Mouse (Mus musculus) forebrain, embryonic 11.5 days (tissue): ENCODE data around the gene Ndufa7. TPM values are rescaled to one million over a fixed set of nuclear protein-coding genes. Genes with fewer than 3 reads are reported as not detected.

Experiments used
- ATAC-seq: fragments of 200-750 bp; cut with Nextera tagmentation; replicated peaks from 2 replicates; pipeline ENCODE4 v1.8.0; 2017; ENCODE audit warnings: moderate TSS enrichment; ENCODE audit not compliant: low FRiP score
- DNase-seq: peaks from one replicate; pipeline ENCODE4 v3.0.0-alpha.2; 2017; ENCODE audit warnings: low spot score
- H3K27ac ChIP-seq: fragments of 300-500 bp; sonication (generic); 2 replicates; pipeline ENCODE4 v1.5.1; 2014; ENCODE audit warnings: low read depth, low read length
- H3K27me3 ChIP-seq: fragments of 300-500 bp; sonication (generic); 2 replicates; pipeline ENCODE4 v1.6.1; 2014; ENCODE audit warnings: mild to moderate bottlenecking, low read length, mixed read lengths; ENCODE audit not compliant: control insufficient read depth, insufficient read depth
- H3K36me3 ChIP-seq: fragments of 300-500 bp; sonication (generic); 2 replicates; pipeline ENCODE4 v1.6.1; 2014; ENCODE audit warnings: mild to moderate bottlenecking, low read length, moderate library complexity, mixed read lengths; ENCODE audit not compliant: control insufficient read depth, insufficient read depth
- H3K4me1 ChIP-seq: fragments of 300-500 bp; sonication (generic); replicated peaks from 2 replicates; pipeline ENCODE4 v1.6.1; 2014; ENCODE audit warnings: low read length, mixed read lengths; ENCODE audit not compliant: control insufficient read depth, insufficient read depth
- H3K4me2 ChIP-seq: fragments of 300-500 bp; sonication (generic); 2 replicates; pipeline ENCODE4 v1.6.1; 2014; ENCODE audit warnings: low read depth, mild to moderate bottlenecking, low read length, moderate library complexity, mixed read lengths; ENCODE audit not compliant: severe bottlenecking
- H3K4me3 ChIP-seq: fragments of 300-500 bp; sonication (generic); 2 replicates; pipeline ENCODE4 v1.5.1; 2014; ENCODE audit warnings: low read depth, low read length
- H3K9ac ChIP-seq: fragments of 300-500 bp; sonication (generic); 2 replicates; pipeline ENCODE4 v1.6.1; 2014; ENCODE audit warnings: low read length
- H3K9me3 ChIP-seq: fragments of 300-500 bp; sonication (generic); 2 replicates; pipeline ENCODE4 v1.6.1; 2016; ENCODE audit warnings: low read length, mixed read lengths; ENCODE audit not compliant: control insufficient read depth
- WGBS: fragments of 180-500 bp; shearing (Covaris S2); extraction: QIAGEN DNeasy Blood & Tissue Kit; methylation state at CpG from one replicate; pipeline ENCODE4 v1.1.7; 2014; 5-methylcytosine and 5-hydroxymethylcytosine counted together
- polyA plus RNA-seq: library from polyadenylated mRNA; unstranded; fragments of >200 nt; fragmentation: Nextera tagmentation; extraction: Ambion mirVana; gene quantifications from 2 replicates; pipeline ENCODE4 v1.2.1, GENCODE M21; 2014

Ndufa7 gene
- polyA plus RNA-seq, 1 experiment from 2014 or later: 374 TPM

DNA sequence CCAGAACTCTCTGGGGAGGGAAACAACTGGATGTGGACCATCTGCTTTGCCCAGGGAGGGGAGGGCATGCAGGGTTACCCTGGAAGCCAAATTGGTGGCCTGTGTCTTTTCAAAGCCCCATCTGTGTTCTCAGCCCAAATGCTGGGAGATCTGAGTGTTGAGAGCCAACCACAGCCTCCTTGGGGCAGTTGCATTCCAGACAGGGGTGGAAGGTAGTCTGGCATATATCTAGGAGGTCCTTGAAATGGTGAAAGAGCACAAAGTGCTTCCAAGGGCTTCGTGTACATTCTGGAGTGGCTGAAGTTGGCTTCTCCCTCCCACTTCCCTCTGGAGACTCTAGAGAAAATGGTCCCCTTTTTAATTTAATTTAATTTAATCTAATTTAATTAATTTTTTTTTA, 19.6 kb upstream of the Ndufa7 start:
- Histone ChIP-seq H3K4me1 (no peaks in the 10 kb centered on the region), H3K9me3 (no peaks in the 10 kb centered on the region), H3K4me3 (no peak overlapping the region), H3K9ac (no peak overlapping the region), H3K4me2 (no peak overlapping the region), H3K36me3 (no peaks in the 10 kb centered on the region), H3K27ac (no peak overlapping the region), H3K27me3 (no peaks in the 10 kb centered on the region)
- no peak for ATAC-seq
- no peak for DNase-seq
- 73% methylated on average over 1 of the region's 1 CpGs for WGBS

DNA sequence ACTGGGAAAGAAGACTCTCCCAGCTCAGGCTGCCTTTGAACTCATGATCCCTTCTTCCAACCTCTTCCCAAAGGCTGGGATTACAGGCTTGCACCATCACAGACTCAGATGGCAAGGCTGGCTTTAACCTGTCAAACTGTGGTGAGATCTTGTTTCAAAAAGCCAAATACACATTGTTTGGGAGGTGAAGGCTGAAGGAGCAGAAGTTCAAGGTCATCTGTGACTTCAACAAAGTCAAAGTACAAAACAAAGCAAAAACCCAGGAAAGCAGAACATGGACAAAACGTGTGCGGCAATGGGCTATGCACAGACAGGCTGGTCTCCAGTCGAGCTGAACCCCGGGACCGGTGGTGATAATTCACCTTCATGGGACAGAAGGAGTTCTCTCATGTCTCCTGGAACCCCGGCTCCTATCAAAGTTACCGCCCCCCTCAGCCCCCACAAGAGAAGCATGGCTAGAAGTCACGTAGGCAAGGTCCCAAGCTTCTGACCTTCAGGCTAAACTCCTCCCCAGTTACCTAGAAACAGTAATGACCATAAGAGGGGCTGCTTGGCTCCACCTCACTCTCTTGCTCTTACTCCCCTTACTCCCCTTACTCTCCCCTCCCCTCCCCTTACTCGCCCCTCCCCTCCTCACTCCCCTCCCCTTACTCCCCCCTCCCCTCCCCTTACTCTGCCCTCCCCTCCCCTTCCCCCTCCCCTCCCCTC, 17.0 kb upstream of the Ndufa7 start:
- DNase-seq: no peak
- no peaks in the 10 kb centered on the region for H3K36me3 ChIP-seq
- H3K9me3 ChIP-seq: no peaks in the 10 kb centered on the region
- whole genome bisulfite sequencing: 73% methylated on average over 8 of the region's 9 CpGs
- H3K27me3 ChIP-seq: peaks cover 2% of the 10 kb centered on the region; the same call in 1 of the 2 replicates
- H3K27ac ChIP-seq: no peak overlapping the region
- no peak for ATAC-seq
- no peak overlapping the region for H3K9ac ChIP-seq
- no peak overlapping the region for H3K4me2 ChIP-seq
- no peaks in the 10 kb centered on the region for H3K4me1 ChIP-seq
- H3K4me3 ChIP-seq: no peak overlapping the region

DNA sequence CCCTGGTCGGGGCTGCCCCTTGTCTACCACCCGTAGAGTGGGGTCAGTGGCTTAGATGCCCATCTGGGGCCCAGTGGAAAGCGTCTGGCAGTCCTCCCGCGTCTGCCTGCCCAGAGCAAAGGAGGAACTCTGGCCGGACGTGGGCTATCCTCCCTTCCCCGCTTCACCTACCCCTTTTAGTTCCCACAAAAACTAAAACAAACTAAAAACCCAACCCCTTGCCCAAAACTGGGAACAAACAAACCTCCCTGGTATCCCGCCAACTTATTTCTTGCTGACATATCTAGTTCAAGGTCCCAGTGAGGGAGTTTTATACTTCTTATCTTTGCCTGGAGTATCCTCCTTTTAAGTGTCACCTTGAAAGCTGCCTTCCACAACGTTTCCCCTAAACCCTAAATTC, 16.2 kb upstream of the Ndufa7 start:
- Histone ChIP-seq H3K9me3 (no peaks in the 10 kb centered on the region), H3K27me3 (peaks cover 2% of the 10 kb centered on the region; the same call in 1 of the 2 replicates), H3K4me1 (no peaks in the 10 kb centered on the region), H3K36me3 (no peaks in the 10 kb centered on the region), H3K4me3 (no peak overlapping the region), H3K4me2 (no peak overlapping the region), H3K27ac (no peak overlapping the region), H3K9ac (no peak overlapping the region)
- 47% methylated on average over 10 of the region's 10 CpGs for WGBS
- DNase-seq: no peak
- no peak for ATAC-seq

GRCm38 (mm10) chr17:33810334-33811141, 13.8 kb upstream of the Ndufa7 start, which contains the start of gene Kank3:
TSS of gene Kank3 (plus strand) at chr17:33810519.
- Histone ChIP-seq H3K4me2 (peak within 1 kb of the TSS; percentile 75), H3K27me3 (peaks cover 2% of the 10 kb centered on the region; the same call in 1 of the 2 replicates), H3K9me3 (no peaks in the 10 kb centered on the region), H3K36me3 (no peaks in the 10 kb centered on the region), H3K9ac (peak within 1 kb of the TSS; percentile 41), H3K4me1 (no peaks in the 10 kb centered on the region), H3K27ac (no peak within 1 kb of the TSS), H3K4me3 (peak within 1 kb of the TSS; percentile 50)
- DNase-seq: peak; percentile 93
- 1% methylated on average over 36 of the region's 36 CpGs for WGBS
- peak; percentile 96 for ATAC-seq

DNA sequence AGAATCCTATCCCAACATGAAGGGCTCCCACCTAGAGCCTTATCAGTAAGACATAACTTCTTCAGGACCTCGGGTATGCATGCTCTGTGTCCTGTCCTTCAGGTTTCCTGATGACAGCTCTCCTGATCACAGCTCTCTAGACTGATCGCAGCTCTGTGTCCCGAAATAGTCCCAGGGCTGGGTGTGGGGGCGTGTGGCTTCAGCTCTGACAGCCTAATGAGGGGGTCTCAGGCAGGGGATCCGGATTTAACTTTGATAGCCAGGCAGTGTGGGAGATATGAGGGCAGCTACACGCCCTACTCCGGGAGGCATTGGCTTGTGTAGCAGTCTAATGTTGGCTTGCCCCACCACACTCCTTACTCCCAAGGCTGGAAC, 13.2 kb upstream of the Ndufa7 start:
- no peak overlapping the region for H3K27ac ChIP-seq
- no peak overlapping the region for H3K9ac ChIP-seq
- H3K27me3 ChIP-seq: peaks cover 2% of the 10 kb centered on the region; the same call in 1 of the 2 replicates
- ATAC-seq (no peak), DNase-seq (no peak)
- H3K4me1 ChIP-seq: no peaks in the 10 kb centered on the region
- 23% methylated on average over 7 of the region's 7 CpGs for WGBS
- no peaks in the 10 kb centered on the region for H3K9me3 ChIP-seq
- H3K4me3 ChIP-seq: peak overlapping the region; percentile 50
- H3K4me2 ChIP-seq: peak overlapping the region; percentile 75; the same call in 1 of the 2 replicates
- H3K36me3 ChIP-seq: no peaks in the 10 kb centered on the region

DNA sequence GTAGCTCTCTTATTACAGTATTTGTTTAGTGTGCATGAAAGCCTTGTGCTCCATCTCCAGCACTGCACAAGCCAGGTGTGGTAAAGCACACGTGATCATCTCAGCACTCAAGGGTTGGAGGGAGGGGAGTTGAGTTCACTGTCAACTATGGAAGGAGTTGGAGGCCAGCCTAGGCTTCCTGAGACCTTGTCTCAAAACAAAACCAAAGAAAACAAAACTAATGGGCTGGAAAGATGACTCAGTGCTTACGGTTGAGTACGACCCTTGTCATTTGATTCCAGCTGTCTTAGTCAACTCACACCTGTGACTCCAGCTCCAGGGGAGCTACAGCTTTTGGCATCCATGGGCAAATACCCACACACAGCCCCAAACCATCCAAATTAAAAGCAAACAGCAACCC, 11.9 kb upstream of the Ndufa7 start:
- Histone ChIP-seq H3K4me3 (no peak overlapping the region), H3K9ac (no peak overlapping the region), H3K4me1 (peaks cover 4% of the 10 kb centered on the region; the same call in 1 of the 2 replicates), H3K9me3 (no peaks in the 10 kb centered on the region), H3K27ac (no peak overlapping the region), H3K4me2 (no peak overlapping the region), H3K27me3 (peaks cover 2% of the 10 kb centered on the region; the same call in 1 of the 2 replicates), H3K36me3 (no peaks in the 10 kb centered on the region)
- no peak for ATAC-seq
- no peak for DNase-seq
- 65% methylated on average over 3 of the region's 3 CpGs for WGBS

DNA sequence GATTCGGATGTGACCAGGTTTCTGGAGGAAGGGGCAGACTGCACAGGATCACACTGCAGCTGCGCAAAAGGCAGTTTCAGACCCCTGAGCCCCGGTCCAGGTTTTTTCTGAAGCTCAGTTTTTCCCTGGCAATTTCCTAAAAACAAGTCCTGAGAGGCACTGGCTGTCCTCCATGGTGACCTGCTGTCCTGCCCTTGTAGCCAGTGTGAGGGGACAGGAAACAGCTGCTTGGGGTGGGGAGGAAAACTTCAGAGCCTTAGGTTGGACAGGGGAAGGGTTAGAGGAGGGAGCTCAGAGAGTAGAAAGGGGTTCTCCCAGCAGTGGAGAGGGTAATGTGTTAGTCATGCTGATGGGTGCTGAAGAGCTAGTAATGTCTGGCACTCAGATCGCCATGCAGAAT, 11.4 kb upstream of the Ndufa7 start:
- Histone ChIP-seq H3K27ac (no peak overlapping the region), H3K36me3 (no peaks in the 10 kb centered on the region), H3K4me2 (no peak overlapping the region), H3K9ac (no peak overlapping the region), H3K4me3 (no peak overlapping the region), H3K9me3 (no peaks in the 10 kb centered on the region), H3K4me1 (peaks cover 6% of the 10 kb centered on the region), H3K27me3 (peaks cover 2% of the 10 kb centered on the region; the same call in 1 of the 2 replicates)
- ATAC-seq (no peak), DNase-seq (no peak)
- 71% methylated on average over 4 of the region's 4 CpGs for WGBS

DNA sequence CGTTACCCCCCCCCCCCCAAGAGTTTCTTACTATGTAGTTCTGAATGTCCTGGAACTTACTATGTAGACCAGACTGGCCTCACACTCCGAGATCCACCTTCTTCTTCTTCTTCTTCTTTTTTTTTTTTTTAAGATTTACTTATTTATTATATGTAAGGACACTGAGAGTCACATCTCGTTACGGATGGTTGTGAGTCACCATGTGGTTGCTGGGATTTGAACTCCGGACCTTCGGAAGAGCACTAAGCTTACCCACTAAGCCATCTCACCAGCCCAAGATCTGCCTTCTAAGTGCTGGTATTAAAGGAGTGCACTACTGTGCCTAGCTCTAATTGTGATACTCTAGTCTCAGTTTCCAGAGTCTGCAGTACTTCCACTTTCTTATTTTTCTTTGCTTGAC, 9.0 kb upstream of the Ndufa7 start:
- H3K9me3 ChIP-seq: no peaks in the 10 kb centered on the region
- H3K4me2 ChIP-seq: no peak overlapping the region
- H3K4me3 ChIP-seq: no peak overlapping the region
- peaks cover 12% of the 10 kb centered on the region for H3K4me1 ChIP-seq
- H3K36me3 ChIP-seq: no peaks in the 10 kb centered on the region; the same call in 1 of the 2 replicates
- WGBS: 92% methylated on average over 6 of the region's 6 CpGs
- ATAC-seq (no peak), DNase-seq (no peak)
- no peak overlapping the region for H3K27ac ChIP-seq
- no peak overlapping the region for H3K9ac ChIP-seq
- peaks cover 2% of the 10 kb centered on the region; the same call in 1 of the 2 replicates for H3K27me3 ChIP-seq
